Mouse (Mus musculus) E14TG2a.4 (cell line): ENCODE data around the gene Commd2.

ENCODE experiments used
- CTCF ChIP-seq: conservative IDR thresholded peaks from 2 replicates; pipeline ENCODE4 v1.5.1; 2014; ENCODE audit warnings: low read length
- NANOG ChIP-seq: IDR thresholded peaks from 2 replicates; pipeline ENCODE4 v1.6.1; 2014; ENCODE audit warnings: borderline replicate concordance, low read length, mixed read lengths
- POU5F1 ChIP-seq: IDR thresholded peaks from 2 replicates; pipeline ENCODE4 v1.6.1; 2014; ENCODE audit warnings: low read length, borderline replicate concordance

DNA sequence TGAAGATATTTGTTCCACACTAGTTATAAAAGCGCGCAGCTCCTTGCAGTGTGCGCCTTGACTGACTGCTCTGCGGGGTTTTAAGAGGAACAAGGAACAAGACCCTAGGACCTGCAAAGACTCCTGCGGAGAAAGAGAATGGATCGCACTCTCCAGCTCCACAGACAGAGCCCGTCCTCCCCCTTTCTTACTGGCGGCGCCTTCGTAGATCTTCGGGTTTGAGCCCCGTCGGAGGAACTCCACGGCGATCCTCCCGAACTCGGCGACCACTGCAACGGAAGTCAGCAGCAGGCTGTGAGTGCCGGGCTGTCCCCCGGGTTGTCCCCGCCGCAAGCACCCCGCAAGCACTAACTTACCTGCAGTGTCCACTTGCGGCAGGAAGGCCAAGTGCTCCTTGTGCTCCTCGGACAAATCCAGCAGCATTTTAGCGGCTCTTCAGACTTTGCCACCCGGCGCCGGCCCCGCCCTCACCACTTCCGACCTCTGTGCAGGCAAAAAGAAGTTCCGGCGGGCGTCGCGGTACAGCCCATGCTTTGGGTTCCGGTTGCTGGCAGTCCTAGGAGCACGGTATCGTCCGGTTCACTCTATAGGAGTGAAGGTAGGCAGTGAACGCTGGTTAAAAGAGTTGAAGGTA, at the start of gene Commd2:
- TF ChIP-seq CTCF (no peak), NANOG (no peak), POU5F1 (no peak)
